In the genomic region with DNA sequence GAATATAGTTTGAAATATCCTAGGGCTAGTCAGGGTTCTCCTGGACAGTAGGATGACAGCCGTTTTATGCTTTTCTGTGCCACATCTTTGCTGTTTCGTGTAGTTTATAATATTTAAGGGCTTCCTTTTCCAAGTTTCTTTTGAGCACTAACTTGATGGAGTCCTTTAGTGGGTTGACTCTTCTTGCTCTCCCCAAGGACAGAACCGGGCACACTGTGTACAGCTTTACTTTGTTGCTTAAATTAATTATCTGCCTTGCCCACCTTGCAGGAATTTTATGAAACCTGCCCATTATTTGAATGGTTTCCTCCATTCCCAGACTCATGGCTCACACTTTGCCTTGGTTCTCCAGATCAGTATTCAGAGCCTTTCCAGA, we compare ENCODE assay signal across 8 mouse cellular contexts. TPM values are rescaled to one million over a fixed set of nuclear protein-coding genes. Genes with fewer than 3 reads are reported as not detected.
A peak's percentile ranks its signal among the peaks of the same experiment; 100 is the strongest.
DNase-seq lines count a peak whose midpoint lies in the region; ATAC-seq and TF ChIP-seq lines count a peak whose summit lies in the region.

No protein-coding gene starts in this region.

- DNase-seq in gastrocnemius, adult 2 months: no peak
- DNase-seq in gastrocnemius, postnatal 10 days: no peak
- no peak for DNase-seq in thymus, adult 2 months
- DNase-seq in thymus, postnatal 10 days (ENCODE audit: low spot score in 2 of 2): no peak
- DNase-seq in liver, embryonic 13.5 days: no peak
- DNase-seq in right cerebral cortex, postnatal 36 days (ENCODE audit: low spot score in 2 of 2): no peak
- DNase-seq in retina, embryonic 14.5 days (ENCODE audit: low spot score): no peak
- DNase-seq in adrenal gland, postnatal 36 days: no peak

- TF ChIP-seq CTCF in gastrocnemius, adult 2 months (IDR thresholded peaks at IDR 0.05): no peak
- no peak for TF ChIP-seq CTCF in thymus, adult 2 months (IDR thresholded peaks at IDR 0.05; ENCODE audit: borderline replicate concordance, control insufficient read depth, extremely low read depth, insufficient read depth, low read length, poor library complexity)

- peak overlapping the region; percentile 91 for H3K4me2 ChIP-seq in liver, embryonic 13.5 days

- 11% methylated on average over 3 of the region's 3 CpGs for WGBS in thymus, adult 2 months
- 15% methylated on average over 3 of the region's 3 CpGs for WGBS in liver, embryonic 13.5 days (ENCODE audit: insufficient replicate concordance)

- peak overlapping the region; percentile 88 for H3K27ac ChIP-seq in gastrocnemius, adult 2 months
- 0 out of 2 replicates have a peak overlapping the region, but pooled peaks have one; percentile 29 for H3K27ac ChIP-seq in thymus, adult 2 months (ENCODE audit: control insufficient read depth, insufficient read depth, low read length)
- peak overlapping the region; percentile 91 for H3K27ac ChIP-seq in liver, embryonic 13.5 days

- peaks cover 29% of the 10 kb centered on the region for H3K36me3 ChIP-seq in thymus, adult 2 months (ENCODE audit: control insufficient read depth, insufficient read depth, low read length)
- peaks cover 33% of the 10 kb centered on the region for H3K36me3 ChIP-seq in liver, embryonic 13.5 days

- H3K9ac ChIP-seq in liver, embryonic 13.5 days: peak overlapping the region; percentile 89

- ATAC-seq in liver, embryonic 13.5 days (ENCODE audit: low read depth): peak; percentile 2; the same call in 1 of the 2 replicates

- no peak for TF ChIP-seq POLR2A in thymus, adult 2 months (IDR thresholded peaks at IDR 0.05; ENCODE audit: control insufficient read depth, extremely low read depth, insufficient read depth, low read length, poor library complexity)

- peak overlapping the region; percentile 86 for H3K4me3 ChIP-seq in gastrocnemius, adult 2 months
- peak overlapping the region; percentile 62 for H3K4me3 ChIP-seq in thymus, adult 2 months (ENCODE audit: control insufficient read depth, insufficient read depth, low read length)
- peak overlapping the region; percentile 87 for H3K4me3 ChIP-seq in liver, embryonic 13.5 days (replicated peaks)

- intact Hi-C loops in gastrocnemius, adult 2 months (cut with DNase I): loop anchor here (1.0 to 5.0 kb wide), 2 partner anchors 40 to 61 kb away; partner anchors contain the start of gene Rabggta

- H3K9me3 ChIP-seq in liver, embryonic 13.5 days (replicated peaks): no peaks in the 10 kb centered on the region

- H3K27me3 ChIP-seq in thymus, adult 2 months (ENCODE audit: control insufficient read depth, insufficient read depth, low read length): no peaks in the 10 kb centered on the region
- H3K27me3 ChIP-seq in liver, embryonic 13.5 days: no peaks in the 10 kb centered on the region

- peaks cover 8% of the 10 kb centered on the region for H3K4me1 ChIP-seq in thymus, adult 2 months (replicated peaks; ENCODE audit: control insufficient read depth, insufficient read depth, low read length)
- H3K4me1 ChIP-seq in liver, embryonic 13.5 days (replicated peaks): peaks cover 30% of the 10 kb centered on the region

RNA-seq across cellular contexts. Expression of gene Tinf2, which starts 0.5 kb away (rescaled TPM):
- total RNA-seq in gastrocnemius, adult 2 months (2021): 10 to 100 TPM; 10.4 to 13.1 TPM
- total RNA-seq in gastrocnemius, postnatal 10 days (2021): 10 to 100 TPM; 11.7 to 14.9 TPM
- 51.5 and 51.9 TPM in 2 replicates for polyA plus RNA-seq in thymus, adult 2 months (2012; rRNA removed)
- polyA plus RNA-seq in liver, embryonic 13.5 days (2015; fragmentation: Nextera tagmentation; extraction: Ambion mirVana): 21.1 and 26.3 TPM in 2 replicates
- total RNA-seq in adrenal gland, postnatal 36 days (2021): 10 to 100 TPM; 30.8 to 35.6 TPM

RNA-seq across cellular contexts. Expression of gene Nedd8, which starts 10.2 kb away (rescaled TPM):
- 100 to 1,000 TPM; 188 to 211 TPM for total RNA-seq in gastrocnemius, adult 2 months (2021)
- total RNA-seq in gastrocnemius, postnatal 10 days (2021): 100 to 1,000 TPM; 242 to 253 TPM
- 292 and 416 TPM in 2 replicates for polyA plus RNA-seq in thymus, adult 2 months (2012; rRNA removed)
- polyA plus RNA-seq in liver, embryonic 13.5 days (2015; fragmentation: Nextera tagmentation; extraction: Ambion mirVana): 325 TPM in 2 replicates
- 100 to 1,000 TPM; 335 to 393 TPM for total RNA-seq in adrenal gland, postnatal 36 days (2021)

RNA-seq across cellular contexts. Expression of gene Gmpr2, which starts 10.4 kb away (rescaled TPM):
- total RNA-seq in gastrocnemius, adult 2 months (2021): 1 to 10 TPM; 2.4 to 3.1 TPM
- total RNA-seq in gastrocnemius, postnatal 10 days (2021): 1 to 10 TPM; 5.9 to 8.6 TPM
- polyA plus RNA-seq in thymus, adult 2 months (2012; rRNA removed): 27.8 and 40.9 TPM in 2 replicates
- 29.6 and 33.0 TPM in 2 replicates for polyA plus RNA-seq in liver, embryonic 13.5 days (2015; fragmentation: Nextera tagmentation; extraction: Ambion mirVana)
- total RNA-seq in adrenal gland, postnatal 36 days (2021): 10 to 100 TPM; 26.6 to 28.9 TPM

RNA-seq across cellular contexts. Expression of gene Mdp1, which starts 21.8 kb away (rescaled TPM):
- 10 to 100 TPM; 17.4 to 23.8 TPM for total RNA-seq in gastrocnemius, adult 2 months (2021)
- total RNA-seq in gastrocnemius, postnatal 10 days (2021): 10 to 100 TPM; 20.9 to 22.2 TPM
- polyA plus RNA-seq in thymus, adult 2 months (2012; rRNA removed): 34.7 and 45.8 TPM in 2 replicates
- polyA plus RNA-seq in liver, embryonic 13.5 days (2015; fragmentation: Nextera tagmentation; extraction: Ambion mirVana): 23.1 and 24.2 TPM in 2 replicates
- 10 to 100 TPM; 43.6 to 76.9 TPM for total RNA-seq in adrenal gland, postnatal 36 days (2021)

RNA-seq across cellular contexts. Expression of gene Tgm1, which starts 31.6 kb away (rescaled TPM):
- total RNA-seq in gastrocnemius, adult 2 months (2021): under 1 TPM in 1 of 2 experiments, not detected in 1; 0.11 TPM
- total RNA-seq in gastrocnemius, postnatal 10 days (2021): under 1 TPM; 0.19 to 0.50 TPM
- polyA plus RNA-seq in thymus, adult 2 months (2012; rRNA removed): 7.2 and 8.2 TPM in 2 replicates
- polyA plus RNA-seq in liver, embryonic 13.5 days (2015; fragmentation: Nextera tagmentation; extraction: Ambion mirVana): 1.5 and 2.0 TPM in 2 replicates
- under 1 TPM; 0.26 TPM for total RNA-seq in adrenal gland, postnatal 36 days (2021)

Comparison
In these comparisons a context has a peak if more than half of its experiments do, and no peak if none do; other contexts are left out.
1. H3K27ac ChIP-seq: peak in every context shown above with its lines; median percentile 91 in liver, embryonic 13.5 days; 88 in gastrocnemius, adult 2 months; 29 in thymus, adult 2 months.